Mouse (Mus musculus): ENCODE results near the gene Lsamp. TPM values are rescaled to one million over a fixed set of nuclear protein-coding genes. Genes with fewer than 3 reads are reported as not detected.

The Lsamp gene
- polyA plus RNA-seq, 1 experiment from 2014 or later: 0.72 TPM

GRCm38 (mm10) chr16:40930596-40930995 is 946.4 kb downstream of the Lsamp start:
- DNase-seq (ENCODE audit: low spot score): no peak

GRCm38 (mm10) chr16:40942266-40942665 is 958.1 kb downstream of the Lsamp start:
- no peak for DNase-seq (ENCODE audit: low spot score)

- no peak for DNase-seq (ENCODE audit: low spot score)
Measured at GRCm38 (mm10) chr16:40945834-40946233, 961.7 kb downstream of the Lsamp start.

- no peak for DNase-seq (ENCODE audit: low spot score)
Measured at GRCm38 (mm10) chr16:40948013-40948412, 963.9 kb downstream of the Lsamp start.

GRCm38 (mm10) chr16:40959211-40959610 is 975.0 kb downstream of the Lsamp start:
- DNase-seq (ENCODE audit: low spot score): no peak

DNA sequence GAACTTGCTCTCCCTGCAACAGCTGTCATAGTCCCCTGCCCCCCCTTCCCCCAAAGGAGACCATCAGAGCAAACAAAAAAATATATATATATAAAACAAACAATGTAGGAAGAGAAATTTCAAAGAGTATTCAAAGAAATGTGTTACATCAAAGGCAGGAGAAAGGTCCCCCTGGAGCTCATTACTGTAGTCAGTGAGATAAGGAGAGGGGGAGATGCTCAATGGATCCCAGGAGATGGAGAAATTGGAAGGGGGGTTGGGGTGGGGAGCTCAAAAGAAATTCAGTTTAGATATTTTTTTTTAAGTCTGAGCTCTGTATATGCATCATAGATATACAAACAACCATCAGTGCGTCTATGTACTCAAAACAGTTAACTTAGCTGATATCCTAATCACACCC is 976.4 kb downstream of the Lsamp start:
- no peak for DNase-seq (ENCODE audit: low spot score)

- DNase-seq (ENCODE audit: low spot score): no peak
Measured at GRCm38 (mm10) chr16:40968088-40968860, 984.1 kb downstream of the Lsamp start.

- no peak for DNase-seq (ENCODE audit: low spot score)
Measured at GRCm38 (mm10) chr16:40971382-40971781, 987.2 kb downstream of the Lsamp start.

GRCm38 (mm10) chr16:40974084-40974483 is 989.9 kb downstream of the Lsamp start:
- DNase-seq (ENCODE audit: low spot score): no peak

- no peak for DNase-seq (ENCODE audit: low spot score)
Measured at GRCm38 (mm10) chr16:40983026-40983425, 998.9 kb downstream of the Lsamp start.

DNA sequence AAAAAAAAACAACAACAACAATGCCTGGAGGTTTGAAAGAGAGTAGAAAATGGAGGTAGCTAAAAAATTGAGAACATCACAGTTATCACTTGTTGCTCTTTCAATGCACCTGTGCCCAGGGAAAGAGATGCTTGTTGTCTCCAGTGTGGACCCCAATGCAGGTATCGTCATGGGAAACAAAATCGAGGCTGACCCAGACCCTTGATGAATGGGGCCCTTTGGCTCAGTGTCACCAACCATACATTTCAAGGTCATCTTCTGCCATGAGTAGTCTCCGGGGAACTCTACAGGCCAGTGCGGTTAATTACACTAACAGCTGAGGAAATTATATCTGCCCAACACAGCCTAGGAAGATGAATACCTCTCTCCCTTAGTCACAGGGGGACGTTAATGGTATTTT is 1023.4 kb downstream of the Lsamp start:
- no peak for DNase-seq (ENCODE audit: low spot score)

DNA sequence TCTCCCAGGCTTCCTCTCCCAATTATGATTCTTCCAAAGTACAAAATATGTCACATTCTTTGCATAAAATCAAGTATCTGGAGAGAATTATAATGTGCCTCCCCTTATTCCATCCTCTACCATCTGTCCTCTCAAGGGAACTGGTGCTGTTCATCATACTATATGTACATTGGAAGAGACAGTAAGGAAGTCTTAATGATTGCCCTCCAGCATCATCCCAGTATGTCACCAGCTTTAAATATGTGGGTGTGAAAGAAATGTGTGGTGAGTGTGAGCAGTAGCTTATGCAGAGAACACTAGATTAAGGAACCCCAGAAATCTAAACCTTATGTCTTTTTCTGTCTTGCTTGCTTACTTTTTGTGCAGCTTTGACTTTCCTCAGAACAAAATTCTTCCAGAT is 1050.6 kb downstream of the Lsamp start:
- no peak for DNase-seq (ENCODE audit: low spot score)

DNA sequence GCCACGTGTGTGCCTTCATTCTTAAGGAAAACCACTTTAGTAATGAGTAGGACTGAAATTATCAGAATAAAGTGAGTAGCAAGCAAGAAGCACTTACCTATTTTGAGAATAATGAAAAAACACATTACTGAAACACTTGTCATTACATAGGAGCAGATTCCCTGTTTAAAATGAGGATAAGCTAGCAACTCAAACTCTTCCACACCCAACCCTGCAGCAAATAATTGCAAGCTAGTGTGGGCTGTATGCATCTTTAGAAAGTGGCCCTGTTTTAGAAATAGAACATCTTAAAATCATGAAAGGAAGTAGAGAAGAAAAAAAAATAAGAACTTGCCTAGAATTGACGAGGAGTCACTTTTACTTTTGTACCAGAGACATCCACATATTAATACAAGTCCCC is 1057.5 kb downstream of the Lsamp start:
- no peak for DNase-seq (ENCODE audit: low spot score)

DNA sequence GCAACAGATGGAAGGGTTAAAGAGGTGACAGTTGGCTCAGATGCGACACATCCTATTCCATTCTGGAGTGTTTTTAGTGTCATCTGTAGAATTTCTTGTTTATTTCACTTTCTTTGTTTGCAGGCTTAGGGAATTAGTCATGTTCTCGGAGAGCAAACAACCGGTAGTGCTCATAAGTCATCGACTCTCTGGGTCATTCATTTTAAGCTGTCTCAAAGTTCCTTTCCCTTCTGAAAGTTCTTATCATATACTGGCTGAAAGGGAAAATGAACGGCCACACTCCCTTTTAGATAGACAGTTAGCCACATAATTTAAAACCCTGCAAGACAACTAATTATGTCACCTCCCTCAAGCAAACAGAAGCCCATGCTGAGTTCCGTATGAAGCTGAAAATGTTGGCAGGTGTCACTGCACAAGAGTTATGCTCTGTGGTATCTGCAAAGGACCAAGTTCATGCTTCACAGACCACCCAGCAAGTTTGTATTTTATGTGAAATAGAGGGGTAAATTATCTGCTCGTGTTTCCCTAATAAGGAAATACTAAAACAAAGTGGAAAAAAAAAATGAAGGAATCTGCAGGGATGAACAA is 1079.2 kb downstream of the Lsamp start:
- DNase-seq (ENCODE audit: low spot score): no peak

GRCm38 (mm10) chr16:41073470-41073869 is 1089.3 kb downstream of the Lsamp start:
- DNase-seq (ENCODE audit: low spot score): no peak

DNA sequence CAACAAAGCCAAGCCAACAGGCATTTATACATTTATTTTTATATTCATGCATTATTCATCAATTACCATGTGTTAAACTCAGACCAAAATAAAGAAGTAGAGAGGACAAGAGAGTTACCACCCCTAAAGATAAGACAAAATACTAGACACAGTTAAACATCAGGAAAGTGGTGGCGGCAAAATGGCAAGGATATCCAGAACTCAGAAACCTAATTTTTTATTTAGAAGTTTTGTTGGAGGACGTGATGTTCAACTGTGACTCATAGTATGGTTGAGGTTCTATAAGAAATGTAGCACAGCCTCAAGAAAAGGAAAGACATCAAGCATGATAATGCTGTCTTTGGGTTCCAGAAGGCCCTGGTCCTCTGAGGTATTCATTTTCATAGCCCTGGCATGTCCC is 1104.5 kb downstream of the Lsamp start:
- no peak for DNase-seq (ENCODE audit: low spot score)

DNA sequence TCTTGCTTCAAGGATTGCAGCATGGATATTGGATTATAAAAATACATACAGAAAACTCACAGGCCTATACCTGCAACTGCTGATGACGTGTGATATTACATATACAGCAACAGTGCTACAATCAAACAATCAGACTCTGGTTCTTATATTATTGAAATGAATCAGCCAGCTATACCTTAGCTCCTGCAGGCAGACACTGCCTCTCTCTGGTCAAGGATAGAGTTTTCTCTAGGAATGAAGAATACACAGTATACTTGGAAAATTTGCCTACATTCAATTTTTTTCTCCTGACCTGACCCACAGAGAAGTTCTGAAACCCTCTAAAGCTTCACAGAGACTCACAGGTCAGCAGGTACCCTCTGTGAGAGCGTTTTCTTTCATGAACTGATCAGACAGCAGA is 1105.9 kb downstream of the Lsamp start:
- DNase-seq (ENCODE audit: low spot score): no peak

DNA sequence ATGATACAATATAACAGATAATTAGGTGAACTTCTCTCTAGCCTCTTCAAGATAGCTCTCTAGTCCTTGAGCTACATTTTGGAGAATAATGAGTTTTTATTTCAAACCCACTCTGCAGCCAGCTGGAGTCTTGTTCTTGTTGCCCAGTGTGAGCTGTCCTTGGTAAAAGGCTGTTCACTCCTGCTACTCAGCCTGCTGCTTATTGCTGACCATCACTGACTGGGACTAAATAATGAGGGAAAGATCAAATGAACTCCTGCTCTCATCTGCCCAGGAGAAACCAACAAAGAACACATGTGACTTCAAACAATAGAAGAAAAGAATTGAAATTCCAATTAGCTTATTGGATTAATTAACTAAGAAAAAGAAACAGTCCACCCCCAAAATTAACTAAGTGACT is 1107.1 kb downstream of the Lsamp start:
- DNase-seq (ENCODE audit: low spot score): no peak

- DNase-seq (ENCODE audit: low spot score): no peak
Measured at GRCm38 (mm10) chr16:41102805-41103204, 1118.6 kb downstream of the Lsamp start.

GRCm38 (mm10) chr16:41124361-41124760 is 1140.2 kb downstream of the Lsamp start:
- no peak for DNase-seq (ENCODE audit: low spot score)

GRCm38 (mm10) chr16:41125051-41125450 is 1140.9 kb downstream of the Lsamp start:
- no peak for DNase-seq (ENCODE audit: low spot score)

DNA sequence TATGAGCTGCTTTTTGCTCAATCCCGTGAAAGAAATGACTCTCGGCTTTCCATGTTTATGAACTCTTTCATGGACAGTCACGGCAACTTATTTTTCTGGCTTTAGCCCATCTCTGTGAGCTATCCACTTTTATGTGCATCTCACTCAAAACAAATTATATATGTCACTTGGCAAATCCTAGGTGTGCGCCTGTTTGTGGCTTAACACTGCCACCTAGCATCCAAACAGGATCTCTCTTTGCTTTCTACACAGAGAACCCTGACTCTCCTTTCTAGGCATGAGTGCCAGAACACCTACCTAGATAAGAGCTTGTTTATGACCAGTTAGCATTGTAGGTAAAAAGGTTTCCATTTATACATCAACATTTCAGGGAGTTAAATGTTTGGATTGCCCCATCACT is 1146.9 kb downstream of the Lsamp start:
- no peak for DNase-seq (ENCODE audit: low spot score)

DNA sequence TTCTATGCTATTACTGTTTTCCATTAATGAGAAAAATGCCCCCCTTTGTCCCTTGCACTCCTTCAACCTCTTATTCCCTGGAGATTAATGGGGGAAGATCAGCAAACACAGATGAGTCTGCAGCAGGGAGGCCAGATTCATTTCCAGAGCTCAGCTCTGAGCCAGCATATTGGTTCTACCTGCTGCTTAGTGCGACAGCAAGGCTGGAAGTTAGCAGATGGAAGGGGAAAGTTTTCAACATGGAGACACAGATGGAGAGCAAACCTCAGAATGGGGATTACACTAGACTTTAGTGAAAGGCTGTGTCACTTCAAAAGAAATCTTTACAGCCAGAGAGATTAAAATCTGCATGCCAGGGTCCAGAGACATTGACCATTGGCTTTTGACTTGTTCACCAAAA is 1188.7 kb downstream of the Lsamp start:
- no peak for DNase-seq (ENCODE audit: low spot score)

All from thymus, postnatal 0 days (tissue).